In genomic region chr5:106693034-106693433, GRCm38 (mm10) we compare ENCODE assay signal across 12 mouse cellular contexts. TPM values are rescaled to one million over a fixed set of nuclear protein-coding genes. Genes with fewer than 3 reads are reported as not detected.
A peak's percentile ranks its signal among the peaks of the same experiment; 100 is the strongest.
DNase-seq lines count a peak whose midpoint lies in the region; ATAC-seq and TF ChIP-seq lines count a peak whose summit lies in the region.
"Had no signal": no experiment of that assay in that cellular context is flagged by ENCODE, and none has a peak within 500 bp of the region (broad histone marks: within the 10 kb centered on the region; RNA-seq: fewer than 3 reads in every experiment).

No protein-coding gene starts in this region.

- H3K27me3 ChIP-seq in hindbrain, postnatal 0 days (ENCODE audit: insufficient read depth, low read length): no peaks in the 10 kb centered on the region
- no peaks in the 10 kb centered on the region for H3K27me3 ChIP-seq in hindbrain, embryonic 13.5 days
- H3K27me3 ChIP-seq in E14TG2a.4 (ENCODE audit: insufficient read depth, low read length): no peaks in the 10 kb centered on the region
- H3K27me3 ChIP-seq: limb, embryonic 13.5 days; neural tube, embryonic 13.5 days had no signal

- no peaks in the 10 kb centered on the region for H3K9me3 ChIP-seq in hindbrain, postnatal 0 days (ENCODE audit: low read length)
- H3K9me3 ChIP-seq in hindbrain, embryonic 13.5 days: no peaks in the 10 kb centered on the region
- no peaks in the 10 kb centered on the region for H3K9me3 ChIP-seq in E14TG2a.4 (ENCODE audit: low read length)
- H3K9me3 ChIP-seq: limb, embryonic 13.5 days; neural tube, embryonic 13.5 days had no signal

- H3K4me3 ChIP-seq in hindbrain, postnatal 0 days (ENCODE audit: low read length): no peak overlapping the region
- no peak overlapping the region for H3K4me3 ChIP-seq in hindbrain, embryonic 13.5 days
- H3K4me3 ChIP-seq in E14TG2a.4 (replicated peaks; ENCODE audit: low read length): no peak overlapping the region
- H3K4me3 ChIP-seq: limb, embryonic 13.5 days; neural tube, embryonic 13.5 days had no signal

- H3K36me3 ChIP-seq in hindbrain, postnatal 0 days (ENCODE audit: insufficient read depth, low read length): no peaks in the 10 kb centered on the region
- H3K36me3 ChIP-seq in hindbrain, embryonic 13.5 days: no peaks in the 10 kb centered on the region
- peaks cover 32% of the 10 kb centered on the region for H3K36me3 ChIP-seq in E14TG2a.4 (ENCODE audit: insufficient read depth, low read length)

- no peak overlapping the region for H3K9ac ChIP-seq in hindbrain, postnatal 0 days (replicated peaks; ENCODE audit: low read length)
- no peak overlapping the region for H3K9ac ChIP-seq in hindbrain, embryonic 13.5 days
- H3K9ac ChIP-seq: limb, embryonic 13.5 days; neural tube, embryonic 13.5 days had no signal

- H3K27ac ChIP-seq in hindbrain, postnatal 0 days: no peak overlapping the region
- H3K27ac ChIP-seq in hindbrain, embryonic 13.5 days: no peak overlapping the region
- H3K27ac ChIP-seq: limb, embryonic 13.5 days; neural tube, embryonic 13.5 days had no signal

- peaks cover 16% of the 10 kb centered on the region for H3K4me1 ChIP-seq in hindbrain, postnatal 0 days (ENCODE audit: insufficient read depth, low read length)
- H3K4me1 ChIP-seq in hindbrain, embryonic 13.5 days (replicated peaks): peaks cover 37% of the 10 kb centered on the region
- H3K4me1 ChIP-seq in E14TG2a.4 (replicated peaks; ENCODE audit: low read depth, low read length): peaks cover 56% of the 10 kb centered on the region

- 88% methylated on average over 4 of the region's 4 CpGs for WGBS in hindbrain, postnatal 0 days
- 94% methylated on average over 4 of the region's 4 CpGs for WGBS in hindbrain, embryonic 13.5 days

- ATAC-seq in hindbrain, postnatal 0 days: no peak
- no peak for ATAC-seq in hindbrain, embryonic 13.5 days (ENCODE audit: low FRiP score)
- ATAC-seq: hindbrain, embryonic 16.5 days had no signal

- TF ChIP-seq CTCF in hindbrain, postnatal 0 days (IDR thresholded peaks at IDR 0.05; ENCODE audit: low read depth): peak; percentile 59
- peak; percentile 26 for TF ChIP-seq CTCF in E14TG2a.4 (conservative IDR thresholded peaks at IDR 0.05; ENCODE audit: low read length)

- H3K4me2 ChIP-seq in hindbrain, postnatal 0 days (ENCODE audit: low read depth, low read length): no peak overlapping the region
- H3K4me2 ChIP-seq in hindbrain, embryonic 13.5 days: no peak overlapping the region
- H3K4me2 ChIP-seq: limb, embryonic 13.5 days; neural tube, embryonic 13.5 days had no signal

- DNase-seq in hindbrain, postnatal 0 days (ENCODE audit: low spot score): peak; percentile 21
- peak; percentile 60 for DNase-seq in 416B (ENCODE audit: low read depth)
- peak; percentile 28 for DNase-seq in lung, postnatal 25 days (ENCODE audit: low spot score)
- DNase-seq in adrenal gland, adult 2 months: no peak
- DNase-seq in layer of hippocampus, adult 8-10 months (ENCODE audit: low spot score in 2 of 2): no peak
- no peak for DNase-seq in layer of hippocampus, adult 9-10 months (ENCODE audit: low spot score)
- DNase-seq: gastrocnemius, postnatal 14 days had no signal

RNA-seq across cellular contexts. Expression of gene Zfp644, which starts 4.1 kb away (rescaled TPM):
- total RNA-seq in hindbrain, postnatal 0 days (2014; rRNA removed): 67.7 and 74.4 TPM in 2 replicates
- 65.9 and 66.8 TPM in 2 replicates for polyA plus RNA-seq in hindbrain, postnatal 0 days (2015; fragmentation: Nextera tagmentation; extraction: Ambion mirVana)
- 75.5 and 82.1 TPM in 2 replicates for polyA plus RNA-seq in hindbrain, embryonic 13.5 days (2015; fragmentation: Nextera tagmentation; extraction: Ambion mirVana)
- 10 to 100 TPM; 63.5 to 65.2 TPM for total RNA-seq in adrenal gland, adult 2 months (2021)
- polyA plus RNA-seq in adrenal gland, adult 2 months (2012; rRNA removed): 4.4 and 5.6 TPM in 2 replicates
- 100 to 1,000 TPM; 102 to 132 (median 114) TPM for total RNA-seq in layer of hippocampus, adult 8-10 months (2022)

Comparison
In these comparisons a context has a peak if more than half of its experiments do, and no peak if none do; other contexts are left out.
1. DNase-seq: peak in hindbrain, postnatal 0 days (single experiment), 416B (single experiment) and lung, postnatal 25 days (single experiment); none in adrenal gland, adult 2 months (single experiment), layer of hippocampus, adult 8-10 months (0 of 2) and layer of hippocampus, adult 9-10 months (single experiment).